Mouse (Mus musculus): Measurements from ENCODE around the gene Hadha.

- TF ChIP-seq CTCF (IDR thresholded peaks at IDR 0.05; ENCODE audit: insufficient read depth, low read length) (no peak), POLR2A (IDR thresholded peaks at IDR 0.05; ENCODE audit: borderline replicate concordance, extremely low read depth, low read depth, low read length) (no peak)
These were observed 82.6 kb downstream of the Hadha start for GRCm38 (mm10) chr5:30072377-30072776.

All from lung, adult 2 months (tissue).